Mouse (Mus musculus): ENCODE data around the gene Neo1.

The Neo1 gene

GRCm38 (mm10) chr9:59036159-59036731 lies at the start of gene Neo1:
Gene Neo1 (minus strand): TSS chr9:59036441.
- DNase-seq (ENCODE audit: low read depth, low spot score) = peak; percentile 81

GRCm38 (mm10) chr9:59075632-59076031 lies 39.4 kb upstream of the Neo1 start:
- no peak for DNase-seq (ENCODE audit: low read depth, low spot score)

- DNase-seq (ENCODE audit: low read depth, low spot score) = no peak
Measured at GRCm38 (mm10) chr9:59073887-59074286, 37.6 kb upstream of the Neo1 start.

- DNase-seq (ENCODE audit: low read depth, low spot score) = no peak
Measured at GRCm38 (mm10) chr9:59072076-59072777, 36.0 kb upstream of the Neo1 start.

GRCm38 (mm10) chr9:59071220-59071977 lies 35.2 kb upstream of the Neo1 start:
- no peak for DNase-seq (ENCODE audit: low read depth, low spot score)

- no peak for DNase-seq (ENCODE audit: low read depth, low spot score)
Measured at GRCm38 (mm10) chr9:59070216-59070615, 34.0 kb upstream of the Neo1 start.

- no peak for DNase-seq (ENCODE audit: low read depth, low spot score)
Measured at GRCm38 (mm10) chr9:59065616-59066301, 29.5 kb upstream of the Neo1 start.

GRCm38 (mm10) chr9:59062409-59062808 lies 26.2 kb upstream of the Neo1 start:
- no peak for DNase-seq (ENCODE audit: low read depth, low spot score)

- no peak for DNase-seq (ENCODE audit: low read depth, low spot score)
Measured at GRCm38 (mm10) chr9:59060026-59060605, 23.9 kb upstream of the Neo1 start.

GRCm38 (mm10) chr9:59059158-59059557 lies 22.9 kb upstream of the Neo1 start:
- no peak for DNase-seq (ENCODE audit: low read depth, low spot score)

- DNase-seq (ENCODE audit: low read depth, low spot score) = no peak
Measured at GRCm38 (mm10) chr9:59058060-59058459, 21.8 kb upstream of the Neo1 start.

- no peak for DNase-seq (ENCODE audit: low read depth, low spot score)
Measured at GRCm38 (mm10) chr9:59056281-59056680, 20.0 kb upstream of the Neo1 start.

GRCm38 (mm10) chr9:59041805-59042204 lies 5.6 kb upstream of the Neo1 start:
- no peak for DNase-seq (ENCODE audit: low read depth, low spot score)

GRCm38 (mm10) chr9:59036732-59037341 lies 596 bp upstream of the Neo1 start:
- no peak for DNase-seq (ENCODE audit: low read depth, low spot score)

- DNase-seq (ENCODE audit: low read depth, low spot score) = no peak
Measured at GRCm38 (mm10) chr9:59035342-59036158, 691 bp downstream of the Neo1 start.

- DNase-seq (ENCODE audit: low read depth, low spot score) = no peak
Measured at GRCm38 (mm10) chr9:59034836-59035235, 1.4 kb downstream of the Neo1 start.

GRCm38 (mm10) chr9:59033492-59033891 lies 2.7 kb downstream of the Neo1 start:
- no peak for DNase-seq (ENCODE audit: low read depth, low spot score)

GRCm38 (mm10) chr9:59024245-59024844 lies 11.9 kb downstream of the Neo1 start:
- DNase-seq (ENCODE audit: low read depth, low spot score) = no peak

GRCm38 (mm10) chr9:59016060-59016719 lies 20.1 kb downstream of the Neo1 start:
- DNase-seq (ENCODE audit: low read depth, low spot score) = no peak

- DNase-seq (ENCODE audit: low read depth, low spot score) = no peak
Measured at GRCm38 (mm10) chr9:59013365-59013764, 22.9 kb downstream of the Neo1 start.

Data from retina, adult 2 months (tissue).